Mouse (Mus musculus): ENCODE results near the gene Adarb2.
"Not testable (repeated sequence)": the region's sequence is repeated elsewhere in the genome, so short reads cannot be mapped to it uniquely, and the experiment has no call there.

DNA sequence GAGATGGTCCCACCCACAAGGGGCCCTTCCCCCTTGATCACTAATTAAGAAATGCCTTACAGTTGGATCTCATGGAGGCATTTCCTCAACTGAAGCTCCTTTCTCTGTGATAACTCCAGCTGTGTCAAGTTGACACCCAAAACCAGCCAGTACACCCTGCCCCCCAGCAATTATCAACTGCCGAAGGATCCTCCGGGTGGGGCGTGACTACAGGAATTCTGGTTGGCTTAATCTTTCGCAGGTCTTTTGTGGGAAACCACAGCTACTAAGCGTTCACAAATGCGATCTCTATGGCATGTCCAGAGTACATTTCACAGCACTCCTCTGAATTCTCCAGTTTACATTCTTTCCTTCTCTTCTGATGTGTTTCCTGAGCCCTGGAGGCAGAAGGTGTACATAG lies 406.3 kb downstream of the Adarb2 start:
- not testable (repeated sequence) for TF ChIP-seq POLR2A, CTCF (IDR thresholded peaks at IDR 0.05; ENCODE audit: extremely low read depth, insufficient read depth, low read length)
